Mouse (Mus musculus) heart, embryonic 16.5 days (tissue): Measurements from ENCODE around the gene Slc20a1. TPM values are rescaled to one million over a fixed set of nuclear protein-coding genes. Genes with fewer than 3 reads are reported as not detected.

Source experiments
- ATAC-seq: fragments of 200-750 bp; cut with Nextera tagmentation; replicated peaks from 2 replicates; pipeline ENCODE4 v1.8.0; 2017; ENCODE audit warnings: moderate number of reproducible peaks; ENCODE audit not compliant: insufficient read depth, low FRiP score; ENCODE audit errors: extremely low read depth
- H3K27ac ChIP-seq: fragments of 300-500 bp; sonication (generic); 2 replicates; pipeline ENCODE4 v1.5.1; 2014; ENCODE audit warnings: mild to moderate bottlenecking, low read length, control low read depth, moderate library complexity
- H3K27me3 ChIP-seq: fragments of 300-500 bp; sonication (generic); 2 replicates; pipeline ENCODE4 v1.6.1; 2014; ENCODE audit warnings: low read length, mixed read lengths; ENCODE audit not compliant: control insufficient read depth, insufficient read depth
- H3K36me3 ChIP-seq: fragments of 300-500 bp; sonication (generic); 2 replicates; pipeline ENCODE4 v1.6.1; 2014; ENCODE audit not compliant: control insufficient read depth, insufficient read depth
- H3K4me1 ChIP-seq: fragments of 300-500 bp; sonication (generic); 2 replicates; pipeline ENCODE4 v1.6.1; 2014; ENCODE audit warnings: low read length, mixed read lengths; ENCODE audit not compliant: control insufficient read depth, insufficient read depth
- H3K4me2 ChIP-seq: fragments of 300-500 bp; sonication (generic); 2 replicates; pipeline ENCODE4 v1.6.1; 2014; ENCODE audit warnings: low read depth, mild to moderate bottlenecking, control low read depth, low read length
- H3K4me3 ChIP-seq: fragments of 300-500 bp; sonication (generic); 2 replicates; pipeline ENCODE4 v1.5.1; 2014; ENCODE audit warnings: mild to moderate bottlenecking, control low read depth, low read length
- H3K9ac ChIP-seq: fragments of 300-500 bp; sonication (generic); 2 replicates; pipeline ENCODE4 v1.6.1; 2014; ENCODE audit warnings: low read length, control low read depth
- H3K9me3 ChIP-seq: fragments of 300-500 bp; sonication (generic); replicated peaks from 2 replicates; pipeline ENCODE4 v1.6.1; 2016; ENCODE audit warnings: low read length; ENCODE audit not compliant: control insufficient read depth
- WGBS: fragments of 180-500 bp; shearing (Covaris S2); extraction: QIAGEN DNeasy Blood & Tissue Kit; methylation state at CpG from one replicate; pipeline ENCODE4 v1.1.7; 2014; 5-methylcytosine and 5-hydroxymethylcytosine counted together
- polyA plus RNA-seq: library from polyadenylated mRNA; unstranded; fragments of >200 nt; fragmentation: Nextera tagmentation; extraction: Ambion mirVana; gene quantifications from 2 replicates; pipeline ENCODE4 v1.2.1, GENCODE M21; 2015

Gene Slc20a1
- polyA plus RNA-seq, 1 experiment from 2014 or later = 21.1 TPM

- H3K36me3 ChIP-seq = no peaks in the 10 kb centered on the region
- no peak overlapping the region for H3K9ac ChIP-seq
- H3K27ac ChIP-seq = no peak overlapping the region
- H3K4me3 ChIP-seq = no peak overlapping the region
- ATAC-seq = no peak
- H3K27me3 ChIP-seq = no peaks in the 10 kb centered on the region
- no peak overlapping the region for H3K4me2 ChIP-seq
- 75% methylated on average over 9 of the region's 9 CpGs for WGBS
- H3K4me1 ChIP-seq = peaks cover 3% of the 10 kb centered on the region; the same call in 1 of the 2 replicates
- H3K9me3 ChIP-seq = no peaks in the 10 kb centered on the region
Observed at GRCm38 (mm10) chr2:129217612-129218185, 19.1 kb downstream of the Slc20a1 start.

GRCm38 (mm10) chr2:129218537-129219105 is 20.1 kb downstream of the Slc20a1 start:
- Histone ChIP-seq H3K4me3 (no peak overlapping the region), H3K9ac (no peak overlapping the region), H3K9me3 (no peaks in the 10 kb centered on the region), H3K4me1 (peaks cover 3% of the 10 kb centered on the region; the same call in 1 of the 2 replicates), H3K27ac (no peak overlapping the region), H3K27me3 (no peaks in the 10 kb centered on the region), H3K4me2 (no peak overlapping the region), H3K36me3 (no peaks in the 10 kb centered on the region)
- 66% methylated on average over 4 of the region's 4 CpGs for WGBS
- ATAC-seq = no peak

- H3K4me2 ChIP-seq = no peak overlapping the region
- no peaks in the 10 kb centered on the region for H3K27me3 ChIP-seq
- 61% methylated on average over 9 of the region's 9 CpGs for WGBS
- ATAC-seq = no peak
- H3K9ac ChIP-seq = no peak overlapping the region
- peaks cover 3% of the 10 kb centered on the region; the same call in 1 of the 2 replicates for H3K4me1 ChIP-seq
- H3K36me3 ChIP-seq = no peaks in the 10 kb centered on the region
- H3K4me3 ChIP-seq = no peak overlapping the region
- no peaks in the 10 kb centered on the region for H3K9me3 ChIP-seq
- H3K27ac ChIP-seq = no peak overlapping the region
Observed at GRCm38 (mm10) chr2:129221097-129221632, 22.6 kb downstream of the Slc20a1 start.

GRCm38 (mm10) chr2:129224178-129224577 is 25.6 kb downstream of the Slc20a1 start:
- no peak for ATAC-seq
- Histone ChIP-seq H3K4me3 (no peak overlapping the region), H3K4me1 (no peaks in the 10 kb centered on the region), H3K36me3 (no peaks in the 10 kb centered on the region), H3K27ac (no peak overlapping the region), H3K4me2 (no peak overlapping the region), H3K27me3 (no peaks in the 10 kb centered on the region), H3K9me3 (peaks cover 5% of the 10 kb centered on the region), H3K9ac (no peak overlapping the region)
- 65% methylated on average over 4 of the region's 4 CpGs for WGBS

- H3K9ac ChIP-seq = no peak overlapping the region
Observed at GRCm38 (mm10) chr2:129225251-129225819, 26.8 kb downstream of the Slc20a1 start.

GRCm38 (mm10) chr2:129226296-129226851 is 27.8 kb downstream of the Slc20a1 start:
- no peaks in the 10 kb centered on the region for H3K4me1 ChIP-seq
- ATAC-seq = no peak
- no peak overlapping the region for H3K4me2 ChIP-seq
- H3K9me3 ChIP-seq = peaks cover 5% of the 10 kb centered on the region
- H3K4me3 ChIP-seq = no peak overlapping the region
- 49% methylated on average over 11 of the region's 11 CpGs for WGBS
- H3K36me3 ChIP-seq = no peaks in the 10 kb centered on the region
- H3K27ac ChIP-seq = no peak overlapping the region
- H3K27me3 ChIP-seq = no peaks in the 10 kb centered on the region
- no peak overlapping the region for H3K9ac ChIP-seq

More at GRCm38 (mm10) chr2:129225251-129225819, 26.8 kb downstream of the Slc20a1 start:
- Histone ChIP-seq H3K4me2 (no peak overlapping the region), H3K27me3 (no peaks in the 10 kb centered on the region), H3K4me1 (no peaks in the 10 kb centered on the region), H3K36me3 (no peaks in the 10 kb centered on the region), H3K9me3 (peaks cover 5% of the 10 kb centered on the region), H3K27ac (no peak overlapping the region), H3K4me3 (no peak overlapping the region)
- no peak for ATAC-seq
- 79% methylated on average over 17 of the region's 17 CpGs for WGBS

GRCm38 (mm10) chr2:129227011-129227529 is 28.5 kb downstream of the Slc20a1 start:
- Histone ChIP-seq H3K36me3 (no peaks in the 10 kb centered on the region), H3K27me3 (no peaks in the 10 kb centered on the region), H3K9me3 (peaks cover 5% of the 10 kb centered on the region), H3K9ac (no peak overlapping the region), H3K27ac (no peak overlapping the region), H3K4me3 (no peak overlapping the region), H3K4me2 (no peak overlapping the region), H3K4me1 (no peaks in the 10 kb centered on the region)
- no peak for ATAC-seq
- WGBS = 79% methylated on average over 7 of the region's 7 CpGs

- no peaks in the 10 kb centered on the region for H3K4me1 ChIP-seq
- no peak for ATAC-seq
- H3K27ac ChIP-seq = no peak overlapping the region
- WGBS = 61% methylated on average over 6 of the region's 7 CpGs
- H3K4me2 ChIP-seq = no peak overlapping the region
- H3K9ac ChIP-seq = no peak overlapping the region
- no peaks in the 10 kb centered on the region for H3K36me3 ChIP-seq
- no peaks in the 10 kb centered on the region for H3K27me3 ChIP-seq
- H3K4me3 ChIP-seq = no peak overlapping the region
- H3K9me3 ChIP-seq = peaks cover 5% of the 10 kb centered on the region
Observed at GRCm38 (mm10) chr2:129227709-129228108, 29.1 kb downstream of the Slc20a1 start.

GRCm38 (mm10) chr2:129228571-129228970 is 30.0 kb downstream of the Slc20a1 start:
- peaks cover 5% of the 10 kb centered on the region for H3K9me3 ChIP-seq
- no peak overlapping the region for H3K27ac ChIP-seq
- H3K9ac ChIP-seq = no peak overlapping the region
- no peaks in the 10 kb centered on the region for H3K27me3 ChIP-seq
- WGBS = 88% methylated on average over 4 of the region's 4 CpGs
- ATAC-seq = no peak
- no peaks in the 10 kb centered on the region for H3K4me1 ChIP-seq
- no peaks in the 10 kb centered on the region for H3K36me3 ChIP-seq
- H3K4me3 ChIP-seq = no peak overlapping the region
- no peak overlapping the region for H3K4me2 ChIP-seq
